ENCODE assay signal across 17 mouse cellular contexts in genomic region chr4:69892829-69893175, GRCm38 (mm10).
"Had no signal": no experiment of that assay in that cellular context is flagged by ENCODE, and none has a peak within 500 bp of the region (broad histone marks: within the 10 kb centered on the region; RNA-seq: fewer than 3 reads in every experiment).

No protein-coding gene starts in this region.

- H3K9ac ChIP-seq: liver, postnatal 0 days; lung, embryonic 15.5 days; midbrain, embryonic 12.5 days; neural tube, embryonic 12.5 days; stomach, embryonic 15.5 days had no signal

- H3K4me2 ChIP-seq: lung, embryonic 15.5 days; midbrain, embryonic 12.5 days; neural tube, embryonic 12.5 days; stomach, embryonic 15.5 days had no signal

- H3K27me3 ChIP-seq: lung, embryonic 15.5 days; megakaryocyte, embryonic 14.5 days; midbrain, embryonic 12.5 days; neural tube, embryonic 12.5 days; stomach, embryonic 15.5 days had no signal

- DNase-seq: liver, postnatal 0 days; lung, adult 2 months; lung, postnatal 14 days; lung, postnatal 36 days; midbrain, embryonic 14.5 days; right cerebral cortex, postnatal 14 days; thymus, adult 2 months; thymus, postnatal 25 days; thymus, postnatal 4 days had no signal

- ATAC-seq: liver, postnatal 0 days; lung, postnatal 0 days had no signal

- H3K27ac ChIP-seq: lung, embryonic 15.5 days; macrophage; midbrain, embryonic 12.5 days; neural tube, embryonic 12.5 days; stomach, embryonic 15.5 days; stomach, postnatal 0 days had no signal

- H3K9me3 ChIP-seq: lung, embryonic 15.5 days; midbrain, embryonic 12.5 days; neural tube, embryonic 12.5 days; stomach, embryonic 15.5 days had no signal

- H3K4me3 ChIP-seq: lung, embryonic 15.5 days; megakaryocyte, embryonic 14.5 days; midbrain, embryonic 12.5 days; neural tube, embryonic 12.5 days; stomach, embryonic 15.5 days had no signal

- H3K36me3 ChIP-seq: lung, embryonic 15.5 days; midbrain, embryonic 12.5 days; neural tube, embryonic 12.5 days; stomach, embryonic 15.5 days had no signal

- H3K4me1 ChIP-seq: lung, embryonic 15.5 days; megakaryocyte, embryonic 14.5 days; stomach, embryonic 15.5 days had no signal
